Mouse (Mus musculus) embryonic facial prominence, embryonic 13.5 days (tissue): ENCODE measurements around the gene Zfp819. TPM values are rescaled to one million over a fixed set of nuclear protein-coding genes. Genes with fewer than 3 reads are reported as not detected.

Experiments used
- ATAC-seq: fragments of 200-750 bp; cut with Nextera tagmentation; 2 replicates; pipeline ENCODE4 v1.8.0; 2017; ENCODE audit warnings: low read depth; ENCODE audit not compliant: insufficient number of reproducible peaks, insufficient read depth, low FRiP score, low TSS enrichment
- H3K27ac ChIP-seq: fragments of 300-500 bp; sonication (generic); 2 replicates; pipeline ENCODE4 v1.5.1; 2015; ENCODE audit warnings: moderate library complexity, mild to moderate bottlenecking, inconsistent platforms
- H3K27me3 ChIP-seq: fragments of 300-500 bp; sonication (generic); 2 replicates; pipeline ENCODE4 v1.6.1; 2015; ENCODE audit warnings: mild to moderate bottlenecking, inconsistent platforms
- H3K36me3 ChIP-seq: fragments of 300-500 bp; sonication (generic); 2 replicates; pipeline ENCODE4 v1.6.1; 2015; ENCODE audit warnings: mild to moderate bottlenecking, inconsistent platforms
- H3K4me1 ChIP-seq: fragments of 300-500 bp; sonication (generic); 2 replicates; pipeline ENCODE4 v1.6.1; 2015; ENCODE audit warnings: inconsistent platforms
- H3K4me2 ChIP-seq: fragments of 300-500 bp; sonication (generic); 2 replicates; pipeline ENCODE4 v1.6.1; 2015; ENCODE audit warnings: moderate library complexity, mild to moderate bottlenecking, inconsistent platforms
- H3K4me3 ChIP-seq: fragments of 300-500 bp; sonication (generic); 2 replicates; pipeline ENCODE4 v1.5.1; 2015; ENCODE audit warnings: mild to moderate bottlenecking, inconsistent platforms
- H3K9ac ChIP-seq: fragments of 300-500 bp; sonication (generic); 2 replicates; pipeline ENCODE4 v1.6.1; 2015; ENCODE audit warnings: mild to moderate bottlenecking, inconsistent platforms
- H3K9me3 ChIP-seq: fragments of 300-500 bp; sonication (generic); 2 replicates; pipeline ENCODE4 v1.6.1; 2016; ENCODE audit warnings: inconsistent platforms
- WGBS: fragments of 180-500 bp; shearing (Covaris S2); methylation state at CpG from one replicate; pipeline ENCODE4 v1.1.7; 2015; ENCODE audit warnings: mixed read lengths; 5-methylcytosine and 5-hydroxymethylcytosine counted together
- polyA plus RNA-seq: library from polyadenylated mRNA; unstranded; fragments of >200 nt; fragmentation: Nextera tagmentation; extraction: Ambion mirVana; gene quantifications from 2 replicates; pipeline ENCODE4 v1.2.1, GENCODE M21; 2015

Gene Zfp819
- polyA plus RNA-seq, 1 experiment from 2014 or later: not detected

- H3K4me3 ChIP-seq: no peak overlapping the region
- 76% methylated on average over 7 of the region's 7 CpGs for WGBS
- H3K4me2 ChIP-seq: no peak overlapping the region
- H3K36me3 ChIP-seq: no peaks in the 10 kb centered on the region
- no peaks in the 10 kb centered on the region for H3K9me3 ChIP-seq
- H3K27me3 ChIP-seq: peaks cover 7% of the 10 kb centered on the region; the same call in 1 of the 2 replicates
- ATAC-seq: no peak
- no peaks in the 10 kb centered on the region for H3K4me1 ChIP-seq
- H3K27ac ChIP-seq: no peak overlapping the region
- H3K9ac ChIP-seq: no peak overlapping the region
Observed at GRCm38 (mm10) chr7:43608316-43608824, 1.4 kb downstream of the Zfp819 start.

- no peaks in the 10 kb centered on the region for H3K36me3 ChIP-seq
- H3K4me3 ChIP-seq: no peak overlapping the region
- H3K4me1 ChIP-seq: no peaks in the 10 kb centered on the region
- no peak overlapping the region for H3K27ac ChIP-seq
- 85% methylated on average over 14 of the region's 14 CpGs for WGBS
- H3K27me3 ChIP-seq: no peaks in the 10 kb centered on the region
- ATAC-seq: no peak
- no peak overlapping the region for H3K4me2 ChIP-seq
- no peaks in the 10 kb centered on the region for H3K9me3 ChIP-seq
- no peak overlapping the region for H3K9ac ChIP-seq
Observed at GRCm38 (mm10) chr7:43613816-43614551, 7.0 kb downstream of the Zfp819 start.

- Histone ChIP-seq H3K4me1 (no peaks in the 10 kb centered on the region), H3K4me3 (no peak overlapping the region), H3K36me3 (no peaks in the 10 kb centered on the region), H3K27me3 (no peaks in the 10 kb centered on the region), H3K4me2 (no peak overlapping the region), H3K27ac (no peak overlapping the region), H3K9ac (no peak overlapping the region), H3K9me3 (no peaks in the 10 kb centered on the region)
- ATAC-seq: no peak
- WGBS: 81% methylated on average over 7 of the region's 7 CpGs
Observed at GRCm38 (mm10) chr7:43622927-43623326, 16.0 kb downstream of the Zfp819 start.

GRCm38 (mm10) chr7:43623819-43624218, 16.9 kb downstream of the Zfp819 start:
- H3K27me3 ChIP-seq: no peaks in the 10 kb centered on the region
- no peak overlapping the region for H3K27ac ChIP-seq
- no peak overlapping the region for H3K9ac ChIP-seq
- no peaks in the 10 kb centered on the region for H3K4me1 ChIP-seq
- H3K9me3 ChIP-seq: no peaks in the 10 kb centered on the region
- 16% methylated on average over 10 of the region's 10 CpGs for WGBS
- H3K4me2 ChIP-seq: no peak overlapping the region
- no peaks in the 10 kb centered on the region for H3K36me3 ChIP-seq
- ATAC-seq: no peak
- H3K4me3 ChIP-seq: no peak overlapping the region

- H3K36me3 ChIP-seq: no peaks in the 10 kb centered on the region
- no peaks in the 10 kb centered on the region for H3K27me3 ChIP-seq
- WGBS: 56% methylated on average over 3 of the region's 3 CpGs
- H3K4me2 ChIP-seq: no peak overlapping the region
- H3K4me3 ChIP-seq: no peak overlapping the region
- H3K9me3 ChIP-seq: no peaks in the 10 kb centered on the region
- no peak for ATAC-seq
- H3K27ac ChIP-seq: no peak overlapping the region
- H3K4me1 ChIP-seq: no peaks in the 10 kb centered on the region
- no peak overlapping the region for H3K9ac ChIP-seq
Observed at GRCm38 (mm10) chr7:43625065-43625464, 18.1 kb downstream of the Zfp819 start.

GRCm38 (mm10) chr7:43625794-43626422, 18.9 kb downstream of the Zfp819 start:
- Histone ChIP-seq H3K4me2 (no peak overlapping the region), H3K36me3 (no peaks in the 10 kb centered on the region), H3K4me1 (no peaks in the 10 kb centered on the region), H3K27ac (no peak overlapping the region), H3K27me3 (no peaks in the 10 kb centered on the region), H3K4me3 (no peak overlapping the region), H3K9me3 (no peaks in the 10 kb centered on the region), H3K9ac (no peak overlapping the region)
- no peak for ATAC-seq
- 78% methylated on average over 8 of the region's 8 CpGs for WGBS

- Histone ChIP-seq H3K9ac (no peak overlapping the region), H3K36me3 (no peaks in the 10 kb centered on the region), H3K4me3 (no peak overlapping the region), H3K27ac (no peak overlapping the region), H3K9me3 (no peaks in the 10 kb centered on the region), H3K4me1 (no peaks in the 10 kb centered on the region), H3K27me3 (no peaks in the 10 kb centered on the region), H3K4me2 (no peak overlapping the region)
- WGBS: 72% methylated on average over 4 of the region's 4 CpGs
- ATAC-seq: no peak
Observed at GRCm38 (mm10) chr7:43633940-43634339, 27.0 kb downstream of the Zfp819 start.

GRCm38 (mm10) chr7:43634500-43634899, 27.5 kb downstream of the Zfp819 start, which contains the start of gene Ceacam18:
Ceacam18 (plus strand) TSS chr7:43634707.
- Histone ChIP-seq H3K4me3 (no peak within 1 kb of the TSS), H3K4me1 (no peaks in the 10 kb centered on the region), H3K36me3 (no peaks in the 10 kb centered on the region), H3K9me3 (no peaks in the 10 kb centered on the region), H3K4me2 (no peak within 1 kb of the TSS), H3K9ac (no peak within 1 kb of the TSS), H3K27me3 (no peaks in the 10 kb centered on the region), H3K27ac (no peak within 1 kb of the TSS)
- WGBS: 68% methylated on average over 6 of the region's 6 CpGs
- ATAC-seq: no peak

GRCm38 (mm10) chr7:43636194-43636593, 29.2 kb downstream of the Zfp819 start:
- H3K27ac ChIP-seq: no peak overlapping the region
- H3K36me3 ChIP-seq: no peaks in the 10 kb centered on the region
- H3K9me3 ChIP-seq: no peaks in the 10 kb centered on the region
- no peak overlapping the region for H3K4me2 ChIP-seq
- no peaks in the 10 kb centered on the region for H3K4me1 ChIP-seq
- no peak overlapping the region for H3K9ac ChIP-seq
- 49% methylated on average over 2 of the region's 2 CpGs for WGBS
- H3K27me3 ChIP-seq: no peaks in the 10 kb centered on the region
- no peak for ATAC-seq
- H3K4me3 ChIP-seq: no peak overlapping the region

GRCm38 (mm10) chr7:43637118-43637517, 30.1 kb downstream of the Zfp819 start:
- 81% methylated on average over 1 of the region's 1 CpGs for WGBS
- H3K27ac ChIP-seq: no peak overlapping the region
- no peak overlapping the region for H3K9ac ChIP-seq
- no peaks in the 10 kb centered on the region for H3K36me3 ChIP-seq
- H3K4me2 ChIP-seq: no peak overlapping the region
- H3K4me1 ChIP-seq: no peaks in the 10 kb centered on the region
- H3K4me3 ChIP-seq: no peak overlapping the region
- H3K27me3 ChIP-seq: no peaks in the 10 kb centered on the region
- no peaks in the 10 kb centered on the region for H3K9me3 ChIP-seq
- no peak for ATAC-seq

- no peak overlapping the region for H3K4me3 ChIP-seq
- ATAC-seq: no peak
- H3K36me3 ChIP-seq: no peaks in the 10 kb centered on the region
- H3K9ac ChIP-seq: no peak overlapping the region
- H3K27ac ChIP-seq: no peak overlapping the region
- H3K4me2 ChIP-seq: no peak overlapping the region
- no peaks in the 10 kb centered on the region for H3K27me3 ChIP-seq
- H3K4me1 ChIP-seq: 0 out of 2 replicates have a peak, but pooled peaks cover 4% of the 10 kb centered on the region
- no peaks in the 10 kb centered on the region for H3K9me3 ChIP-seq
- 81% methylated on average over 5 of the region's 5 CpGs for WGBS
Observed at GRCm38 (mm10) chr7:43642587-43642986, 35.6 kb downstream of the Zfp819 start.
